Mouse (Mus musculus): ENCODE data around the gene 4930474N05Rik.

Gene 4930474N05Rik

DNA sequence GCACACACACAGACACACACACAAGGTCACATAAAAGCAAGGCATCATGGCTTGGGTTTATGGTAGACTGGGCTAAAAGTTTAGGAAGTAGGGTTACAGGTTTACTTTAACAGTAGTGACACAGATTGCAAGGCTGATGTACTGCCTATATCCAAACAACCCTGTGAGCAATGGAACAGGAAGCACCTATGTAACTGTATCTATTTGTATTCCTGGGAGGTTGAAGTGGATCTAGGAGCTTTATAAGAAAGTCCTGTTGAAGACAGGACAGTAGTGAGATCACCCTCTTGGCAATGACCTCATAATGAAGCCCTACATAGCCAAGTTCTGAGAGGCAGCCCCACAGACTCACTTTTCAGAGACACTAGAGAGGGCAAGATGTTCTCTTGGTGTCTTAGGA, at the start of gene 4930474N05Rik:
Gene 4930474N05Rik (plus strand): TSS at position 301 of the 400 bp plus-strand sequence.
- in situ Hi-C loops (cut with MboI; ENCODE audit: low pct_unique_long_range_greater_than_20kb in 1 of 2, low sequenced_read_pairs in 2 of 2, unreplicated experiment in 1 of 2): no loop called here

DNA sequence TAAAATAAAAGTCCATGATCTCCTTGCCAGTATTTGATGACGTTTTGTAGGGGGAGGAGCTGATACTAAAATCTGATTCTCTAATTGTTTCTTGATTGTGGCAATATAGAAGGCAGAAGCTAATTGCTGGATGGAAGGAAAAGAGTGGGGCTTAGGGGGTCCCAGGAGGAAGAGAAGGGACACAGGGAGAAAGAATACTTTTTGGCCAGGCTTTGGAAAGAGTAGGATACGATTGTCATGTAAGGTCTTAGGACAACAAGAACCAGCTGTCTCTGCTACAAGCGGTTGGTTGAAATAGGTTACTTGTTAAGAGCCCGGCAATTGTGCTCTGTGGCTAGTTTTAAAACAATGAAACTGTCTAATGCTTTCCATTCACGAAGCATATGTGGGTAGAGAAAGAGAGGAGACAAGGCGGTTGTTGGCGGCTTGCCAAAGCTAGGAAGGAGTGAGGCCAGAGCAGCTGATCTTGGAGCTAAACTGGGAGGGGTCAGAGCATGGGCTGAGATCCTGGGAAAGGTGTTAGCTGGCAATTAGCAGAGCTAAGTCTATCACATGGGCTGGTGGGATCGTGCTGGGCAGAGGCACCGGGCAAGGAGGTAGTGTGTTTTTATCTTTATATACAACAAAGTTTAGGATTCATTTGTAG, 45.8 kb upstream of the 4930474N05Rik start:
- in situ Hi-C loops (cut with MboI; ENCODE audit: low pct_unique_long_range_greater_than_20kb in 1 of 2, low sequenced_read_pairs in 2 of 2, unreplicated experiment in 1 of 2): no loop called here

DNA sequence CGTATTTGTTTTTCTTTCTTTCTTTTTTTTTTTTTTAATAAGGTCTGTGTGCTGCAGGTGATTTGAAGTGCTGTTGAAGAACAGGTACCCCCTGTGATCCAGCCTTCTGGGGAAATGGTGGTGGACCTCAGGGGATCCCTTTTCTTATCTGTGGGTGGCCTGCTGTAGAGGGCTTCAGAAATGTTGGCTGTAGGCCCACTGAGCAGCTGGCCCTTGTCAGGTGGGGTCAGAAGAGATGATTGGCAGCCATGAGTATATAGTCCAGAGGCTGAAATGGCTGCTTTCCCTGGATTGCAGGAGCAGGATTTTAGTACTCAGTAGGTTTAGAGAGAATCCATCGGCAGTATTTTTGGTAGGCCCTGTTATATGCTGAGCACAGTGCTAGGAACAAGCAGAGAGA, 41.4 kb upstream of the 4930474N05Rik start:
- in situ Hi-C loops (cut with MboI; ENCODE audit: low pct_unique_long_range_greater_than_20kb in 1 of 2, low sequenced_read_pairs in 2 of 2, unreplicated experiment in 1 of 2): no loop called here

DNA sequence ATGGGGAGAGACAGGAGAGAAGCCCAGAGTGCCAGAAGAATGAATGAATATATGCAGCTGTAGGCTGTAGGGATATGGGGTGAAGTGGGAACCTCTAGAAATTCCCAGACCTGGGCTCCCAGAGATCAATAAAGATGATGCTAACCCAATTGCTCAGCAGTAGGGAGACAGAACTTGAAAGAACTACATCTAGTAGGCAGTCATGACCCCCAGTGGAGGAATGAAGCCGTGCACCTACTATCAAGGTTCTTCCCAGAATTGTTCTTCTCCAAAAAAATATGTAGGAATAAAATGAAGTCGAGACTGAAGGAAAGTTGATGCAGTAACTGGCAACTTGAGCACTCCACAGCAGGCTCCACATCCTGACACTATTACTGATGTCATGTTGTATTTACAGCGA, 3.8 kb downstream of the 4930474N05Rik start:
- in situ Hi-C loops (cut with MboI; ENCODE audit: low pct_unique_long_range_greater_than_20kb in 1 of 2, low sequenced_read_pairs in 2 of 2, unreplicated experiment in 1 of 2): no loop called here

DNA sequence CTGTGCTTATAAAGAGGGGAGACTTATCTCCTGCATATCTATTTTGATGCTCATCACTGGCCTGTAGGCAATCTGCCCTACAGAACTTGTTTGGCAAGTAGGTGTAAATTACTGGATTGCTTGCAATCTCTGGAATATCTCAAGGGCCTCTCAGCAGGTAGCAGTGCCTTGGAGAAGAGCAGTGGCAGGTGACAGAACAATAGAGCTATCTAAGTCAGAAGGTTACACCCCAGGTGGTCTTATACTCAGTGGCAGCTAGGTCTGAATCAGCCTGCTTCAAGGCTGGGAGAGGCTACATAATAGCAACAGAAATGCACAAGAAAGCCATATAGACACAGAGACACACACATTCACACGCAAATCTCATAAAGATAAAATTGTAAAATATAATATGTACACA, 4.9 kb downstream of the 4930474N05Rik start:
- in situ Hi-C loops (cut with MboI; ENCODE audit: low pct_unique_long_range_greater_than_20kb in 1 of 2, low sequenced_read_pairs in 2 of 2, unreplicated experiment in 1 of 2): no loop called here

DNA sequence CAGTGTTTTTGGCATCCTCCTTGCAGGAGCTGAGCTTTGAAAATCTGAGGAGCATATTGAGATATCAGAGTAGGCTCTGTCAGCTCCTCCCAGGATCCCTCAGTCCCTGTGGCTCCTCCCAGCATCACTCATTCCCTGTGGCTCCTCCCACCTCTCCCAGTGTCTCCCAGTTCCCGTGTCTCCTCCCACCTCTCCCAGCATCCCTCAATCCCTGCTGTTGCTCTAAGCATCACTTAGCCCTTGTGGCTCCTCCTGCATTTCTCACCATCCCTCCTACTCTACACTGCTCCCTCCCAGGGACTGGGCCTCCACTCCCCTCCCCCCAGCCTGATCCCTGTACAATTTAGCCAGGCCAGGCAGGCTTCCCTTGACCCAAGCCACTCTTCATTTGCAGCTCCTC, 6.0 kb downstream of the 4930474N05Rik start:
- in situ Hi-C loops (cut with MboI; ENCODE audit: low pct_unique_long_range_greater_than_20kb in 1 of 2, low sequenced_read_pairs in 2 of 2, unreplicated experiment in 1 of 2): no loop called here

DNA sequence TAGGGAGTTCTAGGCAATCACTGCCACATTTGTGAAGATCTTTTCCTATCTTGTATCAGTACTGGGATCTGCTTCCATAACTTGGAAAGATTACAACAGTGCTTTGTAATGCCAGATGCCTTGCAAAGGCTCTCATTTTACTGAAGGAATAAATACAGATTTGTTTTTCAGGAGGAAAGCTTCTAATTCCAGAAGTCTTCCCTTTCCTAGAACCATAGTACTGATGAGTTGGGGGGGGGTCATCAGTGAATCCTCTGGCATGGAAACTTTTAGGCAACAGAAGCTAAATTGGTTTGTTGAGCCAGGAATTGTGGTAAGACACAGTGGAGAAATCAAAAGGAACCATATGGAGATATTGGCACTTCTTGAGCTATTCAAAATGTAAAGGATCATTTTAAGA, 19.8 kb downstream of the 4930474N05Rik start:
- in situ Hi-C loops (cut with MboI; ENCODE audit: low pct_unique_long_range_greater_than_20kb in 1 of 2, low sequenced_read_pairs in 2 of 2, unreplicated experiment in 1 of 2): no loop called here

DNA sequence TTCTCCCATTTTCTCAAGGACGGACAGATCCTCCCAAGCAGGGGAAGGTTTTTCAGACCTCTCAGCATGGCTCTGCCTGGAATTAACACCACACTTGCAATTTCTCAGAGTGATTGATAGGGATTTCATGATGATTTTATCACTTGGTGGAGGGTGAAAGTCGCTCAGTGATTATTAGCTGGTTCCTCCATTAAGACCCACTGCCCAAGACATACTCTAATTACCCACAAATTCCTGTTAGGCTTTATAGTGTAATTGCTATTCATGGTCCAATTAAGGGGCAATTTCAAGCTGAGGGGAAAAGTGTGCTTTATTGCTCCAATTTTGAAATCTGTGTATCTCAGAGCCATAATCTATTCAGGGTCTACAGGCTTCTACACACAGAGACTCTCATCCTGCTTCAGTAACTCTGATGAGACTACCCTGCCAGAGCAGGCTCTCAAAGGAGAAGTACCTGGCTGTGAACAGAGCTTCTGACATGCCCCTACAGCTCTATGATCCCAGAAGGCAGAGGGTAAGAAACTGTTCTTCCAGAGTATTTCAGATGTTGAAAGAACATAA, 29.1 kb downstream of the 4930474N05Rik start:
- in situ Hi-C loops (cut with MboI; ENCODE audit: low pct_unique_long_range_greater_than_20kb in 1 of 2, low sequenced_read_pairs in 2 of 2, unreplicated experiment in 1 of 2): no loop called here

DNA sequence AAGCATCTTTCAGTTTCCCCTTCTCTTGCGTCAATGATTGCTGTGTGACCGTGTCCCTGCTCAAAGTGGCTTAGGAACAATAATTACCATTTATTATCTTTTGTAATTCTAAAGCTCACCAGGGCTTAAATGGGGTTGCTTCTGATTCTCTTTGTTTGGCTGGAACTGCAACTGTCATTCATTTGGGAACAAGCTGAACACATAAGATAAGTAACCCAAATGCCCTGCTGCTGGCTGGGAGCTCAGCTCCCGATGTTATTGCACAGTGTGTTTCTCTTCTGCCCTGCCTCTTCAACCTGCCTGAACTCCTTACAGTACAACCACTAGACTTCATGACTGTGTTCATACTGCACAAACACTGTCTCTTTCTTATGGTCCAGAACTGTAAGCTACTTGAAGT, 41.0 kb downstream of the 4930474N05Rik start:
- in situ Hi-C loops (cut with MboI; ENCODE audit: low pct_unique_long_range_greater_than_20kb in 1 of 2, low sequenced_read_pairs in 2 of 2, unreplicated experiment in 1 of 2): no loop called here

DNA sequence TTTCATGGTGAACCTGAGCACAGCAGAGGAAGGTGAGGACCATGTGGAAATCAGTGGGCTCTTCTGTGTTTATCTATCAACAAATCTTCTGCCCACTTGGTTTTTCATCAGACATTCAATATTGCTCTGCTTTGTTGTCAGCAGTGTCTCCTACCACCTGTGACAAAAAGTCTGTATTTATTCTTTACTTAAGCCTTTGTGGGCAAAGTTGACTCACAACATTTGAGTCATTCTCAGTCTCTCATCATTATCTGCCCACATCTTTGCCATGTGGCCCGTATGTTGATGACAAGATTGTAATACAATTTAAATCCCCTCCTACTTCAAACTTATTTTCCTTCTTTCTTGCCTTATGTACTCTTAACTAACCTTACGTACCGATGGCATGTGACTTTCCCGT, 43.0 kb downstream of the 4930474N05Rik start:
- in situ Hi-C loops (cut with MboI; ENCODE audit: low pct_unique_long_range_greater_than_20kb in 1 of 2, low sequenced_read_pairs in 2 of 2, unreplicated experiment in 1 of 2): no loop called here

DNA sequence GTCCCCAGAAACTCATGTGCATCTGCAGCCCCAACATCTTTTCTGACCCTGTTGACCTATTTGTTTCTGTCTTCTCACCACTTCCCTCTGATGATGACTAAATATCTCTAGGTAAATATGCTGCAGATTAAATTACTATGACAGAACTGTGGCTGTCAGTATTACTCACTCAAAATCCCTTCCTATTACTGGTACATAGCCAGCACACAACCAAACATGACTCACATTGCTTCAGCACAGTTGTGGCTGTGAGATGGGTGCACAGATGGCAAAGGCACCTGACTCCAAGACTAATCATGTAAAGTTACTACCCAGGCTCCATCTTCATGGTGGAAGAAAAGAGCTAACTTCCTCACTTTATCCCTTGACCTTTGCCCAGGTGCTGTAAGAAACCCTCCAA, 50.5 kb downstream of the 4930474N05Rik start:
- in situ Hi-C loops (cut with MboI; ENCODE audit: low pct_unique_long_range_greater_than_20kb in 1 of 2, low sequenced_read_pairs in 2 of 2, unreplicated experiment in 1 of 2): no loop called here

Measured in mouse embryonic stem cell (cell line).